Mouse (Mus musculus) embryonic fibroblast, embryonic 13.5 days (primary cell): Measurements from ENCODE around the gene Nudt3.

ENCODE experiments used
- CTCF ChIP-seq: IDR thresholded peaks from 2 replicates; pipeline ENCODE4 v1.5.1; 2011; ENCODE audit warnings: mild to moderate bottlenecking, control low read depth, low read length, moderate library complexity, borderline replicate concordance; ENCODE audit not compliant: insufficient read depth
- POLR2A ChIP-seq: IDR thresholded peaks from 2 replicates; pipeline ENCODE4 v1.6.1; 2011; ENCODE audit warnings: low read depth, mild to moderate bottlenecking, control low read depth, low read length, moderate library complexity

DNA sequence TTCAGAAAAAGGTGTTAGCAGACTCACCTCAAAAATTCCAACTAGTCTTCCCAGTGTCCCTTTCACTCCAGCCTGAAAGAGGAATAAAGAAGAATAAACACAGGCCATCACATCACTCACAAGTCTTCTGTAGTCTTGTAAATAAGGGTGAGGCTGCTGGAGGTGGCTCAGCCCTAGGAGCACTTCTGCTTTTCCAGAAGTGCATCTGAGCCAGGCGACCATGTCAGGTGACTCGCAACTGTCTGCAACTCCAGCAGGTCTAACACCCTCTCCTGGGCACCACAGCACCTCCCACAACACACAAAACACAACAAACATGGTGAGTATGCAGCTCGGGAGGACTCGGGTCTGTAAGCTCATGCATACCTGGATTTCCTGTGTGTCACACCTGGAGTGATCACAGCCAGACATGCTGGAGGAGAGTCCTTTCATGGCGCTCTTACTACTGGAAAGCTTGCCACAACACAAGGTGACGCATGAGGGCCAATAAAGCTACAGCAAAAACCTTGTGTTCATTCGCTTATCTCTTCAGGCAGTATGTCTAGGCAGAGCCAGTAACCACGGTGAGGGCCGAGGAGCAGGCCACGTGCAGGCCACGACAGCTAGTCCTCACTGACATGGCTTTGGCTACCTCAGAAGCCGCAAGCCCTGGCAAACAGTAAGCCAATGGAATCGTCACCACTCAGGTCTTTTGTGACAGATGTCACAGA, 40.0 kb downstream of the Nudt3 start:
- TF ChIP-seq CTCF (no peak), POLR2A (no peak)
